Mouse (Mus musculus): ENCODE results near the gene Slc39a9. TPM values are rescaled to one million over a fixed set of nuclear protein-coding genes. Genes with fewer than 3 reads are reported as not detected.

Gene Slc39a9
- total and polyA plus RNA-seq, 2 experiments from 2014 or later = 19.4 to 20.7 TPM

- no peaks in the 10 kb centered on the region for H3K4me1 ChIP-seq (ENCODE audit: insufficient read depth)
- H3K27ac ChIP-seq (ENCODE audit: low read depth, low read length) = no peak overlapping the region
- no peaks in the 10 kb centered on the region for H3K27me3 ChIP-seq (ENCODE audit: insufficient read depth, low read length)
- DNase-seq (no peak), ATAC-seq (no peak)
- H3K9ac ChIP-seq = no peak overlapping the region
- H3K36me3 ChIP-seq (ENCODE audit: insufficient read depth) = peaks cover 11% of the 10 kb centered on the region
- TF ChIP-seq CTCF (IDR thresholded peaks at IDR 0.05; ENCODE audit: low read depth) = no peak
- no peak overlapping the region for H3K4me3 ChIP-seq (ENCODE audit: low read depth, low read length)
- no peak overlapping the region for H3K4me2 ChIP-seq (ENCODE audit: low read depth)
- no peaks in the 10 kb centered on the region for H3K9me3 ChIP-seq (ENCODE audit: low read length)
- WGBS = 89% methylated on average over 9 of the region's 9 CpGs
Measured at GRCm38 (mm10) chr12:80601597-80602269, 42.0 kb upstream of the Slc39a9 start.

DNA sequence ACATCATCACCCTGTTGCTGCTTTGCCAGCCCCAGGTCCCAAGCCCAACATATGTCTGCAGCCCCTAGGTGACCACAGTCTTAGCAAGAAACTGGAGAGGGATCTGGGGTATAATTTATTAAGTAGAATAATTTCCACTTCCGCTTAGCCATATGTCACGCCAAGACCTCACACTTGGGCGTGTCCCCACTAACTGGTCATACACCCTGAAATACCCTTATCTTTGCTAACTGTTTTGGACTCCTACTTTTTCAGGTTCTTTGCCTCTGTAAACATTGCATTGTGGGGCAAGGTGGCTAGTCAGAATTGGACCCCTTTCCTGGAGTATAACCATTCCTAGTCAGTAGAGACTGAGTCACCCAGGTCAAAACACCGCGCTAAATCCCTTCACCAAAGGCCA, 41.3 kb upstream of the Slc39a9 start:
- no peak for DNase-seq
- H3K27ac ChIP-seq (ENCODE audit: low read depth, low read length) = no peak overlapping the region
- no peaks in the 10 kb centered on the region for H3K9me3 ChIP-seq (ENCODE audit: low read length)
- no peak overlapping the region for H3K4me2 ChIP-seq (ENCODE audit: low read depth)
- H3K36me3 ChIP-seq (ENCODE audit: insufficient read depth) = peaks cover 11% of the 10 kb centered on the region
- no peak for TF ChIP-seq CTCF (IDR thresholded peaks at IDR 0.05; ENCODE audit: low read depth)
- no peak overlapping the region for H3K4me3 ChIP-seq (ENCODE audit: low read depth, low read length)
- WGBS = 93% methylated on average over 5 of the region's 5 CpGs
- no peak for ATAC-seq
- H3K27me3 ChIP-seq (ENCODE audit: insufficient read depth, low read length) = no peaks in the 10 kb centered on the region
- H3K9ac ChIP-seq = no peak overlapping the region
- H3K4me1 ChIP-seq (ENCODE audit: insufficient read depth) = no peaks in the 10 kb centered on the region

DNA sequence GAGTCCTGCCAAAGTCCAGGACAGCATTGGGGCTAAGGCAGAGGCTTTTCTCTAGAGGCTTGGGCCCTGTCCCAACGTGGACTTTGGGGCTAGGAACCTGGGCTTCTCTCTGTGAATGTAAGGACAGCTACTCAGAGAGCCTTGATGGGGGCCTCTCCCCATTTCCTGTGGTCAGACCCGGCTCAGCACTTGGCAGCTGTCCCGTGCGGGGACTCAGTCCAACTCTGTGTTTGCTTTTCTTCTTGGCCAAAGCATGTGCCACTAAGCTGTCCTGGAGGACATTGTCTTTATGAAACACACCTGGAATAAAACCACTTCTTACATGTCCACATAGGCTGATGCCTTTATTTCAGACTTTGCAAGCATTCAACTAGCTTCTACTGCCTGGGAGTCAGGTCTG, 40.1 kb upstream of the Slc39a9 start:
- no peaks in the 10 kb centered on the region for H3K27me3 ChIP-seq (ENCODE audit: insufficient read depth, low read length)
- ATAC-seq (no peak), DNase-seq (no peak)
- peak overlapping the region; percentile 73 for H3K27ac ChIP-seq (ENCODE audit: low read depth, low read length)
- no peak overlapping the region for H3K4me2 ChIP-seq (ENCODE audit: low read depth)
- no peak for TF ChIP-seq CTCF (IDR thresholded peaks at IDR 0.05; ENCODE audit: low read depth)
- H3K9ac ChIP-seq = no peak overlapping the region
- no peak overlapping the region for H3K4me3 ChIP-seq (ENCODE audit: low read depth, low read length)
- no peaks in the 10 kb centered on the region for H3K9me3 ChIP-seq (ENCODE audit: low read length)
- WGBS = 54% methylated on average over 4 of the region's 4 CpGs
- no peaks in the 10 kb centered on the region for H3K4me1 ChIP-seq (ENCODE audit: insufficient read depth)
- H3K36me3 ChIP-seq (ENCODE audit: insufficient read depth) = peaks cover 8% of the 10 kb centered on the region

DNA sequence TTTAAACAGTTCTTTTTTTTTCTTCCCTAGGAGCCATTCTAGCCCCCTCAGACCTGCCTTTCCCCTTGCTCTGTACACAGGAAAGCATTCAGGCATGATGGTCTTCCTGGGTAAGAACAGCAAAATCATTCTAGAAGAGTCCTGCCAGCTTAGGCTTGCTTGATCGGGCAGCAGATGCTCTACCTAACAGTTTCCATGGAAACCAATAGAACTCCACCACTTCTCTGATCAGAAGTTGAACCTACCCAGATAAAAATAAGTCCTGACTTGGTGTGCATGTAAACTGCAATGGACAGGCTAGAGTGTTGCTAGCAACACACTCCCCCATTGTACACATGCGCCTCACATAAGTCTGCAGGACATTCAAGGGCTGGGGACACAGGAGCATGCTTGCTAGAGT, 39.5 kb upstream of the Slc39a9 start:
- ATAC-seq (peak; percentile 69), DNase-seq (peak; percentile 39)
- 66% methylated on average over 2 of the region's 2 CpGs for WGBS
- TF ChIP-seq CTCF (IDR thresholded peaks at IDR 0.05; ENCODE audit: low read depth) = no peak
- Histone ChIP-seq H3K27me3 (ENCODE audit: insufficient read depth, low read length) (no peaks in the 10 kb centered on the region), H3K27ac (ENCODE audit: low read depth, low read length) (peak overlapping the region; percentile 73), H3K4me2 (ENCODE audit: low read depth) (no peak overlapping the region), H3K4me3 (ENCODE audit: low read depth, low read length) (no peak overlapping the region), H3K9me3 (ENCODE audit: low read length) (no peaks in the 10 kb centered on the region), H3K4me1 (ENCODE audit: insufficient read depth) (no peaks in the 10 kb centered on the region), H3K36me3 (ENCODE audit: insufficient read depth) (peaks cover 5% of the 10 kb centered on the region), H3K9ac (no peak overlapping the region)

DNA sequence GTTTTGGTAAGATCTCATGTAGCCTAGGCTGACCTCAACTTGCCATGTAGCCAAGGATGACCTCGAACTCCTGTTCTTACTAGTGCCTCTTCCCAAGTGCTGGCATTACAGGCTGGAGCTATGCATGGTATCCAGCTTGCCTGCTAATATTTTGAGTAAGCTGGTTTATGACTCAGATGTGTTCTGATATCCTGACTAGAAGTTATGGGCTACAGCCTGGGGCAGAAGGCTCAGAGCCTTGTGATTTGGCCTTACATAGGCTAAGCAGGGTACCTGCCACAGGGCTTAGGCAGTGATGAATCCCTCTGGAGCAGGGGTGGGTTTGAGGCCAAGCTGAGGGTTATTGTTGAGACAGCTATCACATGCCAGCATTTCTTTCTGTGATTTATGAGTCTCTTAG, 35.1 kb upstream of the Slc39a9 start:
- Histone ChIP-seq H3K4me2 (ENCODE audit: low read depth) (no peak overlapping the region), H3K9ac (no peak overlapping the region), H3K4me1 (ENCODE audit: insufficient read depth) (no peaks in the 10 kb centered on the region), H3K4me3 (ENCODE audit: low read depth, low read length) (no peak overlapping the region), H3K36me3 (ENCODE audit: insufficient read depth) (no peaks in the 10 kb centered on the region), H3K9me3 (ENCODE audit: low read length) (no peaks in the 10 kb centered on the region), H3K27ac (ENCODE audit: low read depth, low read length) (no peak overlapping the region), H3K27me3 (ENCODE audit: insufficient read depth, low read length) (no peaks in the 10 kb centered on the region)
- no peak for TF ChIP-seq CTCF (IDR thresholded peaks at IDR 0.05; ENCODE audit: low read depth)
- WGBS = 83% methylated on average over 1 of the region's 1 CpGs
- no peak for ATAC-seq
- no peak for DNase-seq

DNA sequence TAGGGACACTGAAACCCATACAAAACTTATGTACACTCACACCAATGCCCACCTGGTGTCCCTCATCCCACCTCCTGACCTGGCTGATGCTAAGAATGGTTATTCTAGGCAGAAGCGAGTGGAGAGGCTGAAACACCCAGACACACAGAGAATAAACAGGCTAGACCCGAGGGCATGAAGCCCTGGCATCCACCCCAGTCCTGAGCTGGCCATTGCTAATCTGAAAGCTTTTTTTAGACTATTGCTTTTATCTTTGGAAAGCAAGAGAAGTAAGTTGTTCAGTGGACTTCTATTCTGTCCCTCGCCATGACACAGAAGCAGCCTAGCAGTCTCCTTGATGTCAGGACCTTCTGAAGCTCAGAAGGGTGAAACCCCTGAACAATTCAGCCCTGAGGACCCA, 33.8 kb upstream of the Slc39a9 start:
- no peak for ATAC-seq
- DNase-seq = no peak
- 63% methylated on average over 3 of the region's 3 CpGs for WGBS

DNA sequence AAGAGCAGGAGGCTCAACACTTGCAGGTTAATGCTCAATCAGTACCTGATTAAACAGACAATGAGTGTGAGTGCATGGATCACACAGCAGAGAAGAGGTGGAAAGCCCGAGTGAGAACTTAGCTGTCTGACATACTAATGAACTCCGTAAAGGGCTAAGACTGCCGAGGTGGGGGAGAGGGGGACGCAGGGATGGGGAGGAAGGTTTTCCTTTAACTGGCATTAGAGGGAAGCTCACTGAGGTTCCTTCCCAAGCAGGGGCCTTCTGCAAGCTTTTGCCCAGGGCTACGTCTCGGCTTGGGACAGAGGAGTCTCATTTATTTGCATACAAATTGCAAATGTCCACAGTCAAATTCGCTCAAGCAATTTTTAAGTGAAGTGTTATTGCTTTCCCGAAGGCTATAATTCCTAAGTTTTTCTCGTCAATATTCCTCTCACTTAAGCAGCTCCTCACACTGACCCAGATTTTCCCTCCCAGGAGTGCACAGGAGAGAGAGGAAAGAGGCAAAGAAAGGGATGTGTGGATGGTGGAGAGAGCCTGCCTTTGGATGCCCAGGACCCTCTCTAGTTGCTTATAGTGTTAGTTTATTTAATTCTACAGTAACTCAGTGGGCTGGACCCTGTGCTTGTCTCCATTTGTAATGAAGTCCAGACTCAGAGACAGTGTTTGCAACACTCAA, 31.4 kb upstream of the Slc39a9 start:
- ATAC-seq (no peak), DNase-seq (no peak)
- H3K4me1 ChIP-seq (ENCODE audit: insufficient read depth) = no peaks in the 10 kb centered on the region
- H3K27ac ChIP-seq (ENCODE audit: low read depth, low read length) = no peak overlapping the region
- no peaks in the 10 kb centered on the region for H3K9me3 ChIP-seq (ENCODE audit: low read length)
- 44% methylated on average over 9 of the region's 9 CpGs for WGBS
- no peak for TF ChIP-seq CTCF (IDR thresholded peaks at IDR 0.05; ENCODE audit: low read depth)
- no peaks in the 10 kb centered on the region for H3K27me3 ChIP-seq (ENCODE audit: insufficient read depth, low read length)
- no peaks in the 10 kb centered on the region for H3K36me3 ChIP-seq (ENCODE audit: insufficient read depth)
- H3K9ac ChIP-seq = no peak overlapping the region
- H3K4me3 ChIP-seq (ENCODE audit: low read depth, low read length) = no peak overlapping the region
- H3K4me2 ChIP-seq (ENCODE audit: low read depth) = no peak overlapping the region

More for the DNA sequence above, 33.8 kb upstream of the Slc39a9 start:
- TF ChIP-seq CTCF (IDR thresholded peaks at IDR 0.05; ENCODE audit: low read depth) = no peak
- Histone ChIP-seq H3K4me1 (ENCODE audit: insufficient read depth) (no peaks in the 10 kb centered on the region), H3K9ac (no peak overlapping the region), H3K36me3 (ENCODE audit: insufficient read depth) (no peaks in the 10 kb centered on the region), H3K4me2 (ENCODE audit: low read depth) (no peak overlapping the region), H3K9me3 (ENCODE audit: low read length) (no peaks in the 10 kb centered on the region), H3K27ac (ENCODE audit: low read depth, low read length) (no peak overlapping the region), H3K4me3 (ENCODE audit: low read depth, low read length) (no peak overlapping the region), H3K27me3 (ENCODE audit: insufficient read depth, low read length) (no peaks in the 10 kb centered on the region)

Data from forebrain, postnatal 0 days (tissue).